Mouse (Mus musculus) brain, adult 2 months (tissue): Measurements from ENCODE around the gene Atf2.
"Not testable (repeated sequence)": the region's sequence is repeated elsewhere in the genome, so short reads cannot be mapped to it uniquely, and the experiment has no call there.

Experiments used
- DNase-seq: peaks from one replicate; pipeline ENCODE4 v3.0.0; 2011; ENCODE audit warnings: low read depth, low spot score

The Atf2 gene

GRCm38 (mm10) chr2:73885997-73886396, 6.4 kb downstream of the Atf2 start:
- no peak for DNase-seq

GRCm38 (mm10) chr2:73877891-73878290, 14.5 kb downstream of the Atf2 start:
- DNase-seq: peak; percentile 53

- DNase-seq: peak; percentile 15
These were observed 24.5 kb downstream of the Atf2 start for GRCm38 (mm10) chr2:73867764-73868487.

GRCm38 (mm10) chr2:73860046-73860624, 32.3 kb downstream of the Atf2 start:
- DNase-seq: peak; percentile 57

GRCm38 (mm10) chr2:73857352-73857751, 35.1 kb downstream of the Atf2 start:
- DNase-seq: no peak

GRCm38 (mm10) chr2:73856246-73856645, 36.2 kb downstream of the Atf2 start:
- no peak for DNase-seq

- no peak for DNase-seq
These were observed 57.9 kb downstream of the Atf2 start for GRCm38 (mm10) chr2:73834406-73835015.

GRCm38 (mm10) chr2:73833284-73833683, 59.2 kb downstream of the Atf2 start:
- no peak for DNase-seq

GRCm38 (mm10) chr2:73818742-73819141, 73.7 kb downstream of the Atf2 start:
- no peak for DNase-seq

GRCm38 (mm10) chr2:73807609-73808008, 84.8 kb downstream of the Atf2 start:
- DNase-seq: no peak

- not testable (repeated sequence) for DNase-seq
These were observed 92.3 kb downstream of the Atf2 start for GRCm38 (mm10) chr2:73800127-73800526.

GRCm38 (mm10) chr2:73798786-73799185, 93.7 kb downstream of the Atf2 start:
- no peak for DNase-seq

GRCm38 (mm10) chr2:73798136-73798535, 94.3 kb downstream of the Atf2 start:
- no peak for DNase-seq

- no peak for DNase-seq
These were observed 100.4 kb downstream of the Atf2 start for GRCm38 (mm10) chr2:73791846-73792630.

GRCm38 (mm10) chr2:73790332-73790731, 102.1 kb downstream of the Atf2 start:
- DNase-seq: no peak

GRCm38 (mm10) chr2:73788395-73788794, 104.0 kb downstream of the Atf2 start:
- no peak for DNase-seq

- DNase-seq: no peak
These were observed 110.0 kb downstream of the Atf2 start for GRCm38 (mm10) chr2:73782371-73782905.

GRCm38 (mm10) chr2:73780321-73781010, 112.0 kb downstream of the Atf2 start:
- peak; percentile 53 for DNase-seq

GRCm38 (mm10) chr2:73779796-73780195, 112.6 kb downstream of the Atf2 start:
- DNase-seq: no peak

GRCm38 (mm10) chr2:73779016-73779595, 113.3 kb downstream of the Atf2 start:
- no peak for DNase-seq

GRCm38 (mm10) chr2:73776936-73777335, 115.5 kb downstream of the Atf2 start:
- DNase-seq: no peak
